Mouse (Mus musculus) regulatory T cell (primary cell): ENCODE data around the gene Cd1d1.

Source experiments
- in situ Hi-C: fragments of 300-600 bp; cut with MboI, MseI; formaldehyde crosslinking; loops from one replicate; pipeline ENCODE4 v1.15.1; 2025; ENCODE audit warnings: high pct_unique_total_duplicates

The Cd1d1 gene

GRCm38 (mm10) chr3:86961395-86961669 is 37.9 kb downstream of the Cd1d1 start:
- in situ Hi-C loops: no loop called here

GRCm38 (mm10) chr3:86960656-86961394 is 38.4 kb downstream of the Cd1d1 start:
- in situ Hi-C loops: no loop called here

- in situ Hi-C loops: no loop called here
Measured at GRCm38 (mm10) chr3:86959088-86959487, 40.2 kb downstream of the Cd1d1 start.

GRCm38 (mm10) chr3:86955376-86955775 is 43.9 kb downstream of the Cd1d1 start:
- in situ Hi-C loops: no loop called here

GRCm38 (mm10) chr3:86954521-86954920 is 44.7 kb downstream of the Cd1d1 start:
- in situ Hi-C loops: no loop called here

- in situ Hi-C loops: no loop called here
Measured at GRCm38 (mm10) chr3:86953819-86954218, 45.4 kb downstream of the Cd1d1 start.

GRCm38 (mm10) chr3:86950652-86951051 is 48.6 kb downstream of the Cd1d1 start:
- in situ Hi-C loops: no loop called here
